In the genomic region with DNA sequence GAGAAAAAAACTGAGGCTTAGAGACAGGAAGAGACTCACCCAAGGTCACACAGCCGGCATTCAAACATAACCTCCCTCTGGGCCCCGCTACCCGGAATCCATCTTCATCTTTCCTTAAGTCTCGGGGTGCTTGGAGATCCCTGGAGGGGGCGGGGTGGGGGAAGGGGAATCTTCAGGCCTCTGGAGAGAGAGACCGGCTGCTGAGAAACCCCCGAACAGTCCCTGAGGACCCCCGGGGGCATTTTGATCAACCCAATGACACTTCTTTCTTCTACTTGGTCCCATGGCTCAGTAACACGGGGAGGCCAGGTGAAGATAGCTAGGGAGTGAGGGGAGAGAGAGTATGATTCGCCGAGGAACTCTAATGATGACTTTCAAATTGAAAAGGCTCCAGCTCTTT, we compare ENCODE assay signal across 8 mouse cellular contexts. TPM values are rescaled to one million over a fixed set of nuclear protein-coding genes. Genes with fewer than 3 reads are reported as not detected.
DNase-seq lines count a peak whose midpoint lies in the region; ATAC-seq lines count a peak whose summit lies in the region.

No protein-coding gene starts in this region.

- H3K4me1 ChIP-seq in forebrain, embryonic 11.5 days (replicated peaks; ENCODE audit: control insufficient read depth, insufficient read depth, low read length) = peaks cover 27% of the 10 kb centered on the region
- peaks cover 43% of the 10 kb centered on the region for H3K4me1 ChIP-seq in limb, embryonic 10.5 days
- peaks cover 14% of the 10 kb centered on the region for H3K4me1 ChIP-seq in neural tube, embryonic 14.5 days (ENCODE audit: control insufficient read depth, insufficient read depth, low read length)

- peak overlapping the region; percentile 95 for H3K4me2 ChIP-seq in forebrain, embryonic 11.5 days (ENCODE audit: low read depth, low read length, severe bottlenecking)
- H3K4me2 ChIP-seq in neural tube, embryonic 14.5 days (ENCODE audit: low read depth, low read length) = peak overlapping the region; percentile 81

- peak overlapping the region; percentile 69 for H3K4me3 ChIP-seq in forebrain, embryonic 11.5 days (ENCODE audit: low read depth, low read length)
- peak overlapping the region; percentile 94 for H3K4me3 ChIP-seq in limb, embryonic 10.5 days
- peak overlapping the region; percentile 70 for H3K4me3 ChIP-seq in neural tube, embryonic 14.5 days (ENCODE audit: low read depth, low read length)

- H3K9ac ChIP-seq in forebrain, embryonic 11.5 days (ENCODE audit: low read length) = peak overlapping the region; percentile 74
- H3K9ac ChIP-seq in neural tube, embryonic 14.5 days (replicated peaks; ENCODE audit: low read depth, low read length) = peak overlapping the region; percentile 81

- peak; percentile 33 for DNase-seq in left cerebral cortex, postnatal 4 days
- no peak for DNase-seq in left cerebral cortex, adult 11 months (ENCODE audit: low spot score)
- DNase-seq in forebrain, embryonic 11.5 days (ENCODE audit: low spot score) = peak; percentile 67
- DNase-seq in limb, embryonic 10.5 days (ENCODE audit: low spot score) = peak; percentile 58
- DNase-seq in thymus, postnatal 0 days (ENCODE audit: low spot score) = no peak
- no peak for DNase-seq in cerebellum, adult 8-10 months
- DNase-seq in left cerebral cortex, postnatal 36 days (ENCODE audit: low spot score in 2 of 2) = no peak

- intact Hi-C loops in left cerebral cortex, postnatal 4 days (cut with DNase I) = no loop called here
- intact Hi-C loops in left cerebral cortex, postnatal 36 days (cut with DNase I) = no loop called here

- ATAC-seq in forebrain, embryonic 11.5 days (replicated peaks; ENCODE audit: low FRiP score) = no peak
- no peak for ATAC-seq in neural tube, embryonic 14.5 days (ENCODE audit: low read depth)

- 7% methylated on average over 11 of the region's 11 CpGs for WGBS in forebrain, embryonic 11.5 days
- WGBS in limb, embryonic 10.5 days = 1% methylated on average over 11 of the region's 11 CpGs
- WGBS in neural tube, embryonic 14.5 days = 8% methylated on average over 11 of the region's 11 CpGs

- no peaks in the 10 kb centered on the region for H3K27me3 ChIP-seq in forebrain, embryonic 11.5 days (ENCODE audit: control insufficient read depth, insufficient read depth, low read length)
- H3K27me3 ChIP-seq in limb, embryonic 10.5 days (ENCODE audit: low read depth, poor library complexity, severe bottlenecking) = no peaks in the 10 kb centered on the region
- H3K27me3 ChIP-seq in neural tube, embryonic 14.5 days (ENCODE audit: control insufficient read depth, insufficient read depth, low read length) = no peaks in the 10 kb centered on the region

- peak overlapping the region; percentile 37; the same call in 1 of the 2 replicates for H3K27ac ChIP-seq in forebrain, embryonic 11.5 days (ENCODE audit: low read depth, low read length)
- H3K27ac ChIP-seq in limb, embryonic 10.5 days = peak overlapping the region; percentile 96
- no peak overlapping the region for H3K27ac ChIP-seq in neural tube, embryonic 14.5 days (ENCODE audit: low read depth, low read length)

- no peaks in the 10 kb centered on the region for H3K36me3 ChIP-seq in forebrain, embryonic 11.5 days (ENCODE audit: control insufficient read depth, insufficient read depth, low read length)
- peaks cover 44% of the 10 kb centered on the region for H3K36me3 ChIP-seq in limb, embryonic 10.5 days
- H3K36me3 ChIP-seq in neural tube, embryonic 14.5 days (ENCODE audit: control insufficient read depth, insufficient read depth, low read length) = peaks cover 2% of the 10 kb centered on the region

- no peaks in the 10 kb centered on the region; the same call in 1 of the 2 replicates for H3K9me3 ChIP-seq in forebrain, embryonic 11.5 days (ENCODE audit: control insufficient read depth, low read length)
- no peaks in the 10 kb centered on the region for H3K9me3 ChIP-seq in limb, embryonic 10.5 days (replicated peaks)
- H3K9me3 ChIP-seq in neural tube, embryonic 14.5 days (ENCODE audit: control insufficient read depth, low read length) = no peaks in the 10 kb centered on the region

RNA-seq across cellular contexts. Expression of a gene that starts 0.9 kb away (rescaled TPM):
- total RNA-seq in left cerebral cortex, postnatal 4 days (2021) = 10 to 100 TPM; 57.6 to 61.8 TPM
- polyA plus RNA-seq in forebrain, embryonic 11.5 days (2014; fragmentation: Nextera tagmentation; extraction: Ambion mirVana) = 4.8 and 7.0 TPM in 2 replicates
- 7.0 and 8.2 TPM in 2 replicates for polyA plus RNA-seq in limb, embryonic 10.5 days (2016; fragmentation: Nextera tagmentation; extraction: Ambion mirVana)
- 5.8 and 6.1 TPM in 2 replicates for polyA plus RNA-seq in neural tube, embryonic 14.5 days (2014; fragmentation: Nextera tagmentation; extraction: Ambion mirVana)
- 0.13 and 0.18 TPM in 2 replicates for polyA plus RNA-seq in thymus, postnatal 0 days (2015; fragmentation: Nextera tagmentation; extraction: Ambion mirVana)
- total RNA-seq in left cerebral cortex, postnatal 36 days (2021) = 100 to 1,000 TPM; 179 to 210 TPM

RNA-seq across cellular contexts. Expression of a gene that starts 15.6 kb away (rescaled TPM):
- total RNA-seq in left cerebral cortex, postnatal 4 days (2021) = 1 to 10 TPM; 1.2 to 1.7 TPM
- polyA plus RNA-seq in forebrain, embryonic 11.5 days (2014; fragmentation: Nextera tagmentation; extraction: Ambion mirVana) = 7.3 and 7.4 TPM in 2 replicates
- 15.4 and 18.5 TPM in 2 replicates for polyA plus RNA-seq in limb, embryonic 10.5 days (2016; fragmentation: Nextera tagmentation; extraction: Ambion mirVana)
- polyA plus RNA-seq in neural tube, embryonic 14.5 days (2014; fragmentation: Nextera tagmentation; extraction: Ambion mirVana) = 0.39 and 9.8 TPM in 2 replicates
- polyA plus RNA-seq in thymus, postnatal 0 days (2015; fragmentation: Nextera tagmentation; extraction: Ambion mirVana) = 0.44 and 0.85 TPM in 2 replicates
- 1 to 10 TPM; 2.8 to 4.0 TPM for total RNA-seq in left cerebral cortex, postnatal 36 days (2021)

RNA-seq across cellular contexts. Expression of a gene that starts 30.3 kb away (rescaled TPM):
- not detected for total RNA-seq in left cerebral cortex, postnatal 4 days (2021)
- 0.11 and 0.39 TPM in 2 replicates for polyA plus RNA-seq in forebrain, embryonic 11.5 days (2014; fragmentation: Nextera tagmentation; extraction: Ambion mirVana)
- polyA plus RNA-seq in limb, embryonic 10.5 days (2016; fragmentation: Nextera tagmentation; extraction: Ambion mirVana) = 0.18 and 0.43 TPM in 2 replicates
- polyA plus RNA-seq in neural tube, embryonic 14.5 days (2014; fragmentation: Nextera tagmentation; extraction: Ambion mirVana) = 1.2 TPM in 1 of 2 replicates, not detected in the other
- polyA plus RNA-seq in thymus, postnatal 0 days (2015; fragmentation: Nextera tagmentation; extraction: Ambion mirVana) = 1.9 and 2.6 TPM in 2 replicates
- total RNA-seq in left cerebral cortex, postnatal 36 days (2021) = under 1 TPM in 1 of 2 experiments, not detected in 1; 0.10 TPM

RNA-seq across cellular contexts. Expression of a gene that starts 33.3 kb away (rescaled TPM):
- total RNA-seq in left cerebral cortex, postnatal 4 days (2021) = 1 to 10 TPM; 9.1 to 9.5 TPM
- polyA plus RNA-seq in forebrain, embryonic 11.5 days (2014; fragmentation: Nextera tagmentation; extraction: Ambion mirVana) = 11.0 and 11.6 TPM in 2 replicates
- 15.0 and 15.6 TPM in 2 replicates for polyA plus RNA-seq in limb, embryonic 10.5 days (2016; fragmentation: Nextera tagmentation; extraction: Ambion mirVana)
- polyA plus RNA-seq in neural tube, embryonic 14.5 days (2014; fragmentation: Nextera tagmentation; extraction: Ambion mirVana) = 4.5 and 7.4 TPM in 2 replicates
- polyA plus RNA-seq in thymus, postnatal 0 days (2015; fragmentation: Nextera tagmentation; extraction: Ambion mirVana) = 70.6 and 80.0 TPM in 2 replicates
- 1 to 10 TPM; 3.1 to 7.1 TPM for total RNA-seq in left cerebral cortex, postnatal 36 days (2021)

RNA-seq across cellular contexts. Expression of a gene that starts 47.9 kb away (rescaled TPM):
- total RNA-seq in left cerebral cortex, postnatal 4 days (2021) = 1,000 to 10,000 TPM; 1,235 to 1,345 TPM
- polyA plus RNA-seq in forebrain, embryonic 11.5 days (2014; fragmentation: Nextera tagmentation; extraction: Ambion mirVana) = 276 and 285 TPM in 2 replicates
- 127 and 134 TPM in 2 replicates for polyA plus RNA-seq in limb, embryonic 10.5 days (2016; fragmentation: Nextera tagmentation; extraction: Ambion mirVana)
- polyA plus RNA-seq in neural tube, embryonic 14.5 days (2014; fragmentation: Nextera tagmentation; extraction: Ambion mirVana) = 412 and 503 TPM in 2 replicates
- 201 and 212 TPM in 2 replicates for polyA plus RNA-seq in thymus, postnatal 0 days (2015; fragmentation: Nextera tagmentation; extraction: Ambion mirVana)
- 1,000 to 10,000 TPM; 1,705 to 2,029 TPM for total RNA-seq in left cerebral cortex, postnatal 36 days (2021)

Comparison
In these comparisons a context has a peak if more than half of its experiments do, and no peak if none do; other contexts are left out.
1. DNase-seq: peak in left cerebral cortex, postnatal 4 days (single experiment), forebrain, embryonic 11.5 days (single experiment) and limb, embryonic 10.5 days (single experiment); none in left cerebral cortex, adult 11 months (single experiment), thymus, postnatal 0 days (single experiment), cerebellum, adult 8-10 months (single experiment) and left cerebral cortex, postnatal 36 days (0 of 2).
2. Peak in every context shown above with its lines, with median percentiles within 50 percentile points of each other: H3K4me3 ChIP-seq.